Mouse (Mus musculus) embryo, embryonic 11.5 days (tissue): ENCODE data around the gene Sprr2f.

Experiments
- DNase-seq: peaks from one replicate; pipeline ENCODE4 v3.0.0-alpha.2; 2012; ENCODE audit warnings: low read depth, low spot score

The Sprr2f gene

GRCm38 (mm10) chr3:92364887-92365286 is at the start of gene Sprr2f:
TSS of gene Sprr2f (plus strand) at chr3:92365187.
- no peak for DNase-seq

GRCm38 (mm10) chr3:92316320-92316719 is 48.7 kb upstream of the Sprr2f start, which contains the start of gene Sprr2b:
TSS of gene Sprr2b (plus strand) at chr3:92316620.
- DNase-seq = no peak

- no peak for DNase-seq
These were observed 47.6 kb upstream of the Sprr2f start for GRCm38 (mm10) chr3:92317384-92317783.

GRCm38 (mm10) chr3:92336278-92336677 is 28.7 kb upstream of the Sprr2f start:
- no peak for DNase-seq

- DNase-seq = no peak
These were observed 26.1 kb upstream of the Sprr2f start, which contains the start of gene Sprr2d for GRCm38 (mm10) chr3:92338840-92339239. TSS of gene Sprr2d (plus strand) at chr3:92339140.

- DNase-seq = no peak
These were observed 13.1 kb upstream of the Sprr2f start, which contains the start of gene Sprr2e for GRCm38 (mm10) chr3:92351843-92352242. TSS of gene Sprr2e (plus strand) at chr3:92352143.

- DNase-seq = no peak
These were observed 3.4 kb upstream of the Sprr2f start for GRCm38 (mm10) chr3:92361619-92362018.

GRCm38 (mm10) chr3:92373613-92374012 is 8.6 kb downstream of the Sprr2f start:
- no peak for DNase-seq

GRCm38 (mm10) chr3:92385385-92385784 is 20.4 kb downstream of the Sprr2f start, which contains the start of gene Sprr2h:
TSS of gene Sprr2h (plus strand) at chr3:92385685.
- DNase-seq = no peak

- DNase-seq = no peak
These were observed 29.3 kb downstream of the Sprr2f start for GRCm38 (mm10) chr3:92394301-92394700.

- DNase-seq = no peak
These were observed 42.7 kb downstream of the Sprr2f start, which contains the start of gene Sprr2i for GRCm38 (mm10) chr3:92407691-92408090. TSS of gene Sprr2i (plus strand) at chr3:92407991.
